Mouse (Mus musculus): ENCODE measurements around the gene Tenm4.

The Tenm4 gene

GRCm38 (mm10) chr7:96525344-96525743 is 354.3 kb downstream of the Tenm4 start:
- no peak for DNase-seq (ENCODE audit: low spot score)

DNA sequence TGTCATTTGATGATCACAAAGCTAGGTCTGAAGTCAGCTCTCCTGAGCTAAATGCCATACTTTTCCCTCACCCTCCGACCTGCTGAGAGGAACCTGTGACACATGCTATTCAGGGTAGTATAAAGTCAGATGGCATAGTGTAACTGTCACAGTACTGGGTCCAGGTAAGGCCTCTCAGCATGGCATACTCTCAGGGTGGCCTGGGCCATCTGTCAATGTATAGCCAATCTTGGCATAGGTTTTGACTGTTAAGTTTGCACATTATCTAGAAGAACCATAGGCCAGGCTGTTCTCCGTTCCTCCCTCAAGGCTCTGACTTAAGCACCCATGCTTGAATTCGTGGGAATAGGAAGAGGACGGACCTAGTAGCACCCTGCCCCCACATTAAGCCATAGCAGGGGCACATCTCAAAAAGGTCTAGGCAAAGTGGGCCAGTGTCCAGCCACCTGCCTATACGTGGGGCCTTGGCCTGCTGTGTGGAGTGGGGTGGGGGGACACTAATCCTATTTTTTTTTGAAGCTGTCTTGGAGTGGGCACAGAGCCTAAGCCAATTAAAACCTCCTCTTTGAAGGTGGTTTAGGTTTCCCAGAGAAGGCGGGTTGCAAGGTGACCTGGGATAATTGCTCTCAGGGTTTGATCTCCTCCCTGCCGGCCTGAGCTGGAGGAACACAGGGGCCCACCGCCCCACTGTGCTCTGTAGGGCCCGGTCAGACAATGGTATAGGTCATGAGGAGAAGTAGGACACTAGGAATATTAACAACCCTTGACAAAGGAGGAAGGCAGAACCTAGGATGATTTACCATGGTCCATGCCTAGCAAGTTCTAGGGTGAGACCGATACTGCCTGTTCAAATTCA is 359.8 kb downstream of the Tenm4 start:
- no peak for DNase-seq (ENCODE audit: low spot score)

GRCm38 (mm10) chr7:96531954-96532737 is 361.1 kb downstream of the Tenm4 start:
- DNase-seq (ENCODE audit: low spot score) = no peak

DNA sequence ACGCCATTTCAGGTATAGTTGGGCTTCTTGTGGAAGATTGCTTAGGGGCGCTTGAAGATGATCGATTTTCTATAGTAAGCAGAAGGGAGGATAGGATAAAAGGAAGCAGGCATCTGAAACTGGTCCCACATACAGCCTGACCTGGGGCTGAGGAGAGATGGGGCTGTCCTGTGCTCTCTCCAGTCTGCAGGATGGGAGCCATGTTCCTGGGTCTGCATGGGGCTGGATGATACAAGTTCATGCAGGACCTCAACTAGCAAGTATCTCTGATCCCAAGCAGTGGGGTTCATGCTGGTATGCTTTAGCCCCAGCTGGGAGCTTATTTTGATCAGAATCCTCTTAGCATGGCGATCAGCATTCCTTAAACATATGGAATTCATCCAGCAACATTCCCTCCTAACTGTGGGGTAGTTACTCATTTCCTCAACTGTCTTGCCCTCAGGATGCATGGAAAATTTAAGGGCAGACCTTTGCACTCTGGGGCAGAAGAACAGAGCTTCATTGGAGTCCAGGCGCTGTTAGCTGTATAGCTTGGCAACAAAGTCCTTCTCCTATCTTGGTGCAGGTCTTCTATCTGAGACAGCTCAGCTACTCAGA is 361.9 kb downstream of the Tenm4 start:
- DNase-seq (ENCODE audit: low spot score) = no peak

DNA sequence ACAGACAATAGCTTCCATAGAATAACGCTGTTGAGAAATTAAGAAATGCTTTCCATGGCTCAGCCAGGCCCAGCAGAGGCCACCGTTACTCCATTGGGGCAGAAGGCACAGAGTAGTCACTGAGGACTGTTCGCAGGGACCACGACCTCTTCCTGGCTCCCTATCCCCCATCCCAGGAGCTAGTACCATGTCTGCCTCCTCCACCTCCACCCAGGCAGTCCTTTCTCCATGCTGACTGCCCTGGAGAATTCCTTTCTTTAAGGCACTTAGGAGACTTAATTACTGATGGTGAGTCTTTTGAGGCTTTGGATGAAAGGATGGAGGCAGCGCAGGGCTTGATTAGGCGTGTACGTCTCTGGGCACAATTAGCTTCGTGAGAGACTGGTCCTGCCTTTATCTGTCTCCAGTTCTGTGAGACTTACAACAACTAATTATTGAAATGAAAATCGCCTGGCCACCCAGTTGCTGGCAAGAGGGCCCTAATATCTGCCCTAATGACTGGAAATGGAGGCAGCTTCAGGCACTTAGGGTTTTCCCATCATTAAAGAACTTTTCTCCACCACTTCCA is 365.4 kb downstream of the Tenm4 start:
- DNase-seq (ENCODE audit: low spot score) = no peak

GRCm38 (mm10) chr7:96539248-96540034 is 368.4 kb downstream of the Tenm4 start:
- DNase-seq (ENCODE audit: low spot score) = no peak

- DNase-seq (ENCODE audit: low spot score) = no peak
Measured at GRCm38 (mm10) chr7:96540458-96541096, 369.5 kb downstream of the Tenm4 start.

DNA sequence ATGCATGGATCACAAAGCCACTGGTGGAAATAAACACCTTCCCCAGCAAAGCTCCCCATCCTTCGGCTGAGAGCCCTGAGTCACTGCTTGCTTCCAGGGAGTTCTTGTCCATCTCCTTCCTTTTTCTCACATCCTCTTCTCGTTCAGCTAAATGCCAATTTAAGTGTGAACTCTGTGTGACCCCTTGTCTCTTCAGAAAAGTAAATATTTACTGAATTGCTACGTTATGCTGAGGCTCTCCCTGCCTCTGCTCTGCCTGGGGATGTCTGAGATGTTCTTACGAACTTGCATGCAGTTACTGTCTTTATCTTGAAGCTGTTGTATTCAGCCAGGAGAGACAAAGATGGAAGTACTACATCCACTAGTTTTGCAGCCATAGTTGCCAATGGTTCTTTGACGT is 374.9 kb downstream of the Tenm4 start:
- no peak for DNase-seq (ENCODE audit: low spot score)

DNA sequence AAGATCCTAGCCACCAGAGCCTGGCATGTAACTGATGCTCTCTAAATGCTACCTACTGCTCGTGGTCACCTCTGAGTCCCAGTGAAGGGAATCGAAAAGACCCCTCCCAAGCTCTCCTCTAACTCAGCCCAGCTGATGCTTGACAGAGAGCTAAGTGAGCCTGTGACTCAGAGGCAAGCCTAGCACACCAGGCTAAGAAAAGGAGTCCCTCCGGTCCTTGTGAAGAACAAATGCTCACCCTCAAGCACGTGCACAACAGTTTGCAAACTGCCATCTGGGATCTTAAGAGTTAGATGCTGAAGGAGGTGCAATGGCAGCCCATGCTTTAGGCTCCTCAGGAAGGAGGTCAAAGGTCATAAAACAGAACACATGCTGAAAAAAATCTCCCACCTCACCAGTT is 380.8 kb downstream of the Tenm4 start:
- no peak for DNase-seq (ENCODE audit: low spot score)

DNA sequence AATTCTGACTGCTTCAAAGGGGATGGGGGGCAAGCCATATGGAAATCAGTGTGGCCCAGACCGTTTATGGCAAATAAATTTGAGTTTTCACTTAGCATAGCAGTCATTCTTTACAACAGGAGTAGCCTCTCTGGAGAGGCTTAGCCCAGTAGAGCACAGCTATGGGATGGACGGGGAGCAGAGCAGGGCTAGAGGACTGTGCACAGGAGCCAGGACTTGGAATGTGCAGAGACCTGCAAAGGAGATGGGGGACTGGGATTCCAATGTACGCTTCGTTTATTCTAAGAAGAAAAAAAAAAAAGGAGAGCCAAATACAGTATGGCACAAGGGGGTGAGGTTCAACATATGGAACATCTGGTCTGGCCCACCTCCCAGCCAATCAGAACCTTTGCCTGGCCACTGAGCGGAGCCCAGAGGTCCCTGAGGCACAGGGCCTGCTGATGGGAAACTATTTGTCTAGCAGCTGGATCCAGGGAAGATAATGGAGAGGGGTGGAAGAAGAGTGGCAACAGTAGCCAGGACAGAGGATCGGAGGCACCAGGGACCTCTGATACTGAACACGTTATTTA is 381.3 kb downstream of the Tenm4 start:
- DNase-seq (ENCODE audit: low spot score) = no peak

- no peak for DNase-seq (ENCODE audit: low spot score)
Measured at GRCm38 (mm10) chr7:96554277-96554690, 383.2 kb downstream of the Tenm4 start.

GRCm38 (mm10) chr7:96555294-96555693 is 384.2 kb downstream of the Tenm4 start:
- no peak for DNase-seq (ENCODE audit: low spot score)

DNA sequence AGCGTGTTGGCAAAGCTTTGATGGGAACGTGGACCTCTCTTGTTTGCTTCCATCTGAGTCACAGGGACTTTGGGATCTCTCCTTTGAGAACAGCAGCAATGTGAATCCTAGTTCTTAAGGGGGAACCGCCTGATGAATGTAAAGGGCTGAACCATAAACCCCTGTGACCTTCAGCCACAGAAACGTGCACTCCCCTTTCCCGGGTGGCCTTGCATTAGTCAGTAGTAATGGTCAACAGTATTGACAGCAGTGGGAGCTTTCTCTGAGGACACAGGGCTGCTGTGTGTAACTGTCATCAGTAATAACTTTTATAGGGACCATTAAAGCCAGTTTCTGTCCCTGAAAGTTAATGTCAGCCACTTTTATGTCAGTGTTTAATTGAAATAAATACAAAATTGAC is 385.7 kb downstream of the Tenm4 start:
- no peak for DNase-seq (ENCODE audit: low spot score)

- no peak for DNase-seq (ENCODE audit: low spot score)
Measured at GRCm38 (mm10) chr7:96562890-96563289, 391.8 kb downstream of the Tenm4 start.

DNA sequence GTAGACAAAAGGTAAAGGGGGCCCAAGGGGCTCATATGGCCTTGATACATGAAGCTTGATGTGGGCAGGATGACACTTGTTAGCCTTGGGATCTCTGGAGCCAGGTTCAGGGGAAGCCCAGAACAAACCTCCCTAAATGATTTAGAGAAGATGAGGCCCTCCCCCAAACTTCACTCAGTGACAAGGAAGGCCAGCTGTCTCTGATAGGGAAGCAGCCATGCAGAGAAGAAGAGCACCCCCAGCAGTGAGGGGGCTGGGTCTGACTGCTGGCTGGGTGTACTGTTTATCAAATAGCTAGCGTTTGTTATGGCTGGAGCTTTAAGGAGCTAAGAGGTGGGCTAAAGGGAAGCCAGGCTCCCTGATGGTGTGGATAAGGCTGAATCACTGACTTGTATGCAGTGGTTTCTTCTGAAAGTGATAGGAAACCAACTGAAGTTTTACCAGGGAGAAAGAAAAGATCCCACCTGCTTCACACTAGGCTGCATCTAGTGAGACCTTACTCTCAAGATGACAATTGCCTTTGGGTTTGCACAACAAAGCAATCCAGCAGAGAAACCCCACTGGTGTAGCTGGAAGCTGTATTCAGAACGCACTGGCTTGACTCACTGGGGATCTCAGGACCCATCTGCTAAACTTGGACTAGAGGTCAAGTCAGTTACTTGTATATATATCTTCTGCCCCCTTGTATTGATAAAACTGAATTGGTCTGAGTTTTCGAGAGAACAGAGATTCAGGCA is 392.5 kb downstream of the Tenm4 start:
- no peak for DNase-seq (ENCODE audit: low spot score)

GRCm38 (mm10) chr7:96565806-96566205 is 394.8 kb downstream of the Tenm4 start:
- no peak for DNase-seq (ENCODE audit: low spot score)

- DNase-seq (ENCODE audit: low spot score) = no peak
Measured at GRCm38 (mm10) chr7:96566260-96566659, 395.2 kb downstream of the Tenm4 start.

DNA sequence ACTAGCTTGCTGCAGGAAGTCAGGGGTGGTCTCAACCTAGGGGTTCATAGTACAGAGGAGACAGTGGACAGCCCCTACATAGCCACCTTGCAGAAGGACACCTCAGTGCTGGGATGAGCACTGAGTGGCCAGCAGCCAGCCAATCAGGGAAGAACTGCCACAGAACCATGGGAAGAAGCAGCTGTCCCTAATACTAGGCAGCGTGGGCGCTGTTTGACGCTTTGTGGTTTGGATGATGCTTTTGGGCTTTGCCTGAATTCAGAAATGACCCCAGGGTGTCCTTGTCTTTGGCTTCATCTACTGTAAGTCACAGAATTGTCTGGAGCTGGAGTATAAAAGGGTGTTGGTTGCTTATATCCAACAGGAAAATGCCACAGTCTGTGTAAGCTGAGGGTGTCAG is 397.0 kb downstream of the Tenm4 start:
- no peak for DNase-seq (ENCODE audit: low spot score)

GRCm38 (mm10) chr7:96570965-96571364 is 399.9 kb downstream of the Tenm4 start:
- no peak for DNase-seq (ENCODE audit: low spot score)

DNA sequence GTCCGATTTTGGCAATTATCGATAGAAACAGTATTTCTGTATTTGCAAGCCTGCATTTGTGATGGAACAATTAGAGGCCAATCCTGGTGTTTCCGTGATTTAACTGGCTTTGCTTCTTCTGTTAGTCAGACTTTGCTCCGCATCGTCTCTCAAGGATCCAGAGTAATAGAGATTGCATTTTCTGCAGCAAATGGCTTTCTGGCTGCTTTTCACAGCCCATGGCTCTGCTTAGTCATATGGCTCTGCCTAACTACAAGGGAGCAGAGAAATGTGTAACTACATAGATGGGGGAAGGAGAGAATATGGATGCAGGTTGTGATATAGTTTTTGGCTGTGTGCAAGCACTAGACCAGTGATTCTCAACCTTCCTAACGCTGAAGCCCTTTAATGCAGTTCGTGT is 401.9 kb downstream of the Tenm4 start:
- no peak for DNase-seq (ENCODE audit: low spot score)
